Mouse (Mus musculus) bone marrow, adult 2 months (tissue): ENCODE measurements around the gene Met.

ENCODE experiments used
- CTCF ChIP-seq: fragments of 200-500 bp; IDR thresholded peaks from 2 replicates; pipeline ENCODE4 v1.5.1; 2011; ENCODE audit warnings: low read length, control low read depth; ENCODE audit not compliant: control insufficient read depth, insufficient read depth
- POLR2A ChIP-seq: fragments of 200-500 bp; IDR thresholded peaks from 2 replicates; pipeline ENCODE4 v1.6.1; 2011; ENCODE audit warnings: low read depth, mild to moderate bottlenecking, control low read depth, low read length, borderline replicate concordance; ENCODE audit not compliant: control insufficient read depth

GRCm38 (mm10) chr6:17466526-17466925 lies 2.9 kb downstream of the Met start:
- no peak for TF ChIP-seq CTCF
- no peak for TF ChIP-seq POLR2A
